Mouse (Mus musculus): ENCODE measurements around the gene Etnppl. TPM values are rescaled to one million over a fixed set of nuclear protein-coding genes. Genes with fewer than 3 reads are reported as not detected.

The Etnppl gene
- total RNA-seq (2014; rRNA removed): not detected in 2 replicates
- polyA plus RNA-seq (2015; fragmentation: Nextera tagmentation; extraction: Ambion mirVana): 0.08 and 0.13 TPM in 2 replicates

GRCm38 (mm10) chr3:130617439-130617898 is at the start of gene Etnppl:
Gene Etnppl (plus strand): TSS chr3:130617448.
- 6% methylated on average over 10 of the region's 10 CpGs for WGBS
- Histone ChIP-seq H3K9ac (replicated peaks; ENCODE audit: low read length) (no peak within 1 kb of the TSS), H3K4me3 (ENCODE audit: low read length) (peak within 1 kb of the TSS; percentile 14; the same call in 1 of the 2 replicates), H3K27ac (no peak within 1 kb of the TSS), H3K27me3 (ENCODE audit: insufficient read depth, low read length) (no peaks in the 10 kb centered on the region), H3K4me2 (ENCODE audit: low read depth, low read length) (peak within 1 kb of the TSS; percentile 49), H3K4me1 (ENCODE audit: insufficient read depth, low read length) (no peaks in the 10 kb centered on the region), H3K9me3 (ENCODE audit: low read length) (no peaks in the 10 kb centered on the region), H3K36me3 (ENCODE audit: insufficient read depth, low read length) (no peaks in the 10 kb centered on the region)
- no peak for TF ChIP-seq CTCF (IDR thresholded peaks at IDR 0.05; ENCODE audit: low read depth)
- 0 out of 2 replicates have a peak, but pooled peaks have one; percentile 35 for ATAC-seq
- DNase-seq (ENCODE audit: low spot score): peak; percentile 8

DNA sequence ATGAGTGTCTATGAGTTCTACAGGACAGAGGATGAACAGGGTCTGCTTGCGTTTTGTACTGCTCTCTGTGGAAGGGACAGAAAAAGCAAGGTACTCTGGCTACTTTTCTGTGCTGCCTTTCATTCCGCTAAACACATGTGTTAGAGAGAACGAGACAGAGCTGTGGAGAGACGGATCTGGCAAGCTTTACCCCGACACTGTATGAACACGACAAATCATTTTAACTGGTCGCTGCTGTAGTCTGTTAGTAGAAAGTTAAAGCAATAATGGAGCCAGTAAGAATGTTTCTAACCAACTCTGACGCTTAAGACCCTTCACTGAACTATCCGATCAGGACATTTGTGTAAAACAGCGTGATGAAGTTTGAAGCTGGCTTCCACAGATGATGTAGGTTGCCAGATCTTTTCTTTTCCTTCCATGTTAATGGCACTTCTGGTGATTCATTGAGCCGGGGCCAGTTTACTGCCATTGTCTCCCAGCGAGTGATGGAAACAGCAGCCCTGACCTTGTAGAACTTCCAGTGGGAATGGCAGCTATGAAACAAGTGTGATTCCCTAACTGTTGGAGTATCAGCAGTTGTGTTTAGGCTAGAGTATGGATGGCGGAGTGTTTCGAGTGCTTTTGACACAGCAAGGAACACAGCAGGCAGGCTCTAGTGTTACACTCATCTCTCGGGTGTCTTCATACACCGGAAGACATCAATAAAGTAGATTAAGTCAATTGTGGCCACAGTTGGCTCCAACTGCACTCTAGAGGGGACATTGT is 48.7 kb upstream of the Etnppl start:
- DNase-seq (ENCODE audit: low spot score) (no peak), ATAC-seq (no peak)
- no peak overlapping the region for H3K27ac ChIP-seq
- H3K9me3 ChIP-seq (ENCODE audit: low read length): no peaks in the 10 kb centered on the region
- WGBS: 78% methylated on average over 16 of the region's 16 CpGs
- no peaks in the 10 kb centered on the region for H3K36me3 ChIP-seq (ENCODE audit: insufficient read depth, low read length)
- no peak for TF ChIP-seq CTCF (IDR thresholded peaks at IDR 0.05; ENCODE audit: low read depth)
- H3K4me1 ChIP-seq (ENCODE audit: insufficient read depth, low read length): no peaks in the 10 kb centered on the region
- H3K4me2 ChIP-seq (ENCODE audit: low read depth, low read length): no peak overlapping the region
- no peak overlapping the region for H3K9ac ChIP-seq (replicated peaks; ENCODE audit: low read length)
- no peak overlapping the region for H3K4me3 ChIP-seq (ENCODE audit: low read length)
- H3K27me3 ChIP-seq (ENCODE audit: insufficient read depth, low read length): no peaks in the 10 kb centered on the region

DNA sequence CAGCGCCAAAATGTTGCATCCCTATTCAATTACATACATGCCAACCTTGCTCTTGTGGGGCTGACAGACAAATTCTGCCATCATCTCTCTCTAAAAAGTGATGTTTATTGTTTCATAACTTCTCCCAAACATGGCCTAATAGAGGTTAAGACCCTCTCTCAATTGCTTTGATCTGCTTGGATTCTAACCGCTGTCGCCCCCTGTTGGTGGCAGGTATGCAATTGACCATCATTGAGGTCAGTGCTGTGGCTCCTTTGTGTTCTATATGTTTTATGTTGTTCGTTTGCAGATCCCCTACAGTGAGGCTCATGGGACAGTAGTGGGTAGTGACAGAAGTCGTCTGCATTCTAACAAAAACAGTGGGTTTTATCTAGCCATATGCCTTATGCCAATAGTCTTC is 44.0 kb upstream of the Etnppl start:
- H3K4me1 ChIP-seq (ENCODE audit: insufficient read depth, low read length): no peaks in the 10 kb centered on the region
- H3K9me3 ChIP-seq (ENCODE audit: low read length): no peaks in the 10 kb centered on the region
- no peak overlapping the region for H3K4me2 ChIP-seq (ENCODE audit: low read depth, low read length)
- TF ChIP-seq CTCF (IDR thresholded peaks at IDR 0.05; ENCODE audit: low read depth): peak; percentile 45
- no peak for DNase-seq (ENCODE audit: low spot score)
- WGBS: 76% methylated on average over 5 of the region's 5 CpGs
- H3K27ac ChIP-seq: no peak overlapping the region
- no peak overlapping the region for H3K9ac ChIP-seq (replicated peaks; ENCODE audit: low read length)
- no peak for ATAC-seq
- no peaks in the 10 kb centered on the region for H3K36me3 ChIP-seq (ENCODE audit: insufficient read depth, low read length)
- no peaks in the 10 kb centered on the region for H3K27me3 ChIP-seq (ENCODE audit: insufficient read depth, low read length)
- H3K4me3 ChIP-seq (ENCODE audit: low read length): no peak overlapping the region

- DNase-seq (ENCODE audit: low spot score) (peak; percentile 74), ATAC-seq (no peak)
- H3K9me3 ChIP-seq (ENCODE audit: low read length): no peaks in the 10 kb centered on the region
- WGBS: 22% methylated on average over 5 of the region's 5 CpGs
- H3K27me3 ChIP-seq (ENCODE audit: insufficient read depth, low read length): no peaks in the 10 kb centered on the region
- TF ChIP-seq CTCF (IDR thresholded peaks at IDR 0.05; ENCODE audit: low read depth): peak; percentile 78
- H3K27ac ChIP-seq: no peak overlapping the region
- no peaks in the 10 kb centered on the region for H3K36me3 ChIP-seq (ENCODE audit: insufficient read depth, low read length)
- no peak overlapping the region for H3K4me3 ChIP-seq (ENCODE audit: low read length)
- no peak overlapping the region for H3K9ac ChIP-seq (replicated peaks; ENCODE audit: low read length)
- H3K4me2 ChIP-seq (ENCODE audit: low read depth, low read length): no peak overlapping the region
- no peaks in the 10 kb centered on the region for H3K4me1 ChIP-seq (ENCODE audit: insufficient read depth, low read length)
Measured at GRCm38 (mm10) chr3:130574652-130575051, 42.6 kb upstream of the Etnppl start.

DNA sequence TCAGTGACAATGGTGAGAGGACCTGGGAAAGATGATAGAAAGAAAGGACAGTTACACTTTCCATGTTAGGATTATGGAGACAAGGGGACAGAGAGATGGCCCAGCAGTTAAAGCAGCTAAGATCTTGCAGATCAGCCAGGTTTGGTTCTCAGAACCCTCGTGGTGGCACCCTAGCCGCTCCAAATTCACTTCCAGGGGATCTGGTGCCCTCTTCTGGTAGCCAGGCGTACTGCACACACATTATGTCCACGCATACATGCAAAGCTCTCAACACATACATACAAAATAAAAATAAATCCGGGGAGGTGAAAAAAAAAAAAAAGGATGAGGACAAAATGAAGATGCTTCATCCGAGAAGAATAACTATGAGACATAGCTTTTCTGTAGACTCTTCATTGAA is 40.6 kb upstream of the Etnppl start:
- no peak for ATAC-seq
- Histone ChIP-seq H3K27me3 (ENCODE audit: insufficient read depth, low read length) (no peaks in the 10 kb centered on the region), H3K9me3 (ENCODE audit: low read length) (no peaks in the 10 kb centered on the region), H3K27ac (no peak overlapping the region), H3K4me2 (ENCODE audit: low read depth, low read length) (no peak overlapping the region), H3K36me3 (ENCODE audit: insufficient read depth, low read length) (no peaks in the 10 kb centered on the region), H3K4me3 (ENCODE audit: low read length) (no peak overlapping the region), H3K9ac (replicated peaks; ENCODE audit: low read length) (no peak overlapping the region), H3K4me1 (ENCODE audit: insufficient read depth, low read length) (no peaks in the 10 kb centered on the region)
- peak; percentile 36 for DNase-seq (ENCODE audit: low spot score)
- 64% methylated on average over 6 of the region's 6 CpGs for WGBS
- peak; percentile 72 for TF ChIP-seq CTCF (IDR thresholded peaks at IDR 0.05; ENCODE audit: low read depth)

DNA sequence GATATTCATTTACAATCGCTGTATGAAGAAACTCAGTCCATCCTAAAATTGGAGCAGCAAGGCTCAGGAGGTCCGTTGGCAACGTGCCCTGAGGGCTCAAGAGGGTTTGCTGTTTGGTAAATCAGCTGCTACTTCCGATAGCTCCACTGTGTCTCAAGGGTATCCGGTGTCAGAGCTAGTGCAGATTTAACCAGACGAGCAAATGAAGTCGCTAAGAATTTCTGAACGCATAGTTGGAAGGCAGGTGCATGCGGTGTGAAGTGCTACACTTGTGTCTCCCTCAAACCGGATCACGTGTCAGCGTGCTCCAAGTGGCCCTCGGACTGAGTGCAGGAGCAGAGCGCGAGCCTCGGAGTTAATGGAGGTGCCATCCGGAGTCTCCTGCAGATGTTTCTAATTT is 37.7 kb upstream of the Etnppl start:
- no peak for TF ChIP-seq CTCF (IDR thresholded peaks at IDR 0.05; ENCODE audit: low read depth)
- Histone ChIP-seq H3K9me3 (ENCODE audit: low read length) (no peaks in the 10 kb centered on the region), H3K4me3 (ENCODE audit: low read length) (no peak overlapping the region), H3K9ac (replicated peaks; ENCODE audit: low read length) (no peak overlapping the region), H3K36me3 (ENCODE audit: insufficient read depth, low read length) (no peaks in the 10 kb centered on the region), H3K27ac (no peak overlapping the region), H3K4me1 (ENCODE audit: insufficient read depth, low read length) (no peaks in the 10 kb centered on the region), H3K27me3 (ENCODE audit: insufficient read depth, low read length) (no peaks in the 10 kb centered on the region), H3K4me2 (ENCODE audit: low read depth, low read length) (no peak overlapping the region)
- ATAC-seq (no peak), DNase-seq (ENCODE audit: low spot score) (peak; percentile 62)
- 63% methylated on average over 17 of the region's 17 CpGs for WGBS

DNA sequence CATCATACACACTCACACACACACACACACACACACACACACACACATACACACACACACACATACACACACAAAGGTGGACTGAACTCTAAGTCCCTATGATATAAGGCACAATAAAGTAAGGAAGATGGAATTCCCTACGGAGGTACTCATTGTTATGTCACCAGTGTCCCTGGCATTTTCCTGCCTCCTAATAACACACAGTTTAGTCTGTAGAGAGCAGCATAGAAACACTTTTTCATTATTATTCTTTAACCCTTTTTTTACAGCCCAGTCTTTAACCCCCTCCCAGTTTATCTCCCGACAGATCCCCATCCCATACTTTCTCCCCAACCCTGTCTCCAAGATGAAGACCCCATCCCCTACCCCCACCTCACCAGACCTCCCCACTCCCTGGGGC is 35.7 kb upstream of the Etnppl start:
- TF ChIP-seq CTCF (IDR thresholded peaks at IDR 0.05; ENCODE audit: low read depth): no peak
- Histone ChIP-seq H3K27ac (no peak overlapping the region), H3K4me3 (ENCODE audit: low read length) (no peak overlapping the region), H3K4me1 (ENCODE audit: insufficient read depth, low read length) (no peaks in the 10 kb centered on the region), H3K36me3 (ENCODE audit: insufficient read depth, low read length) (no peaks in the 10 kb centered on the region), H3K9ac (replicated peaks; ENCODE audit: low read length) (no peak overlapping the region), H3K9me3 (ENCODE audit: low read length) (no peaks in the 10 kb centered on the region), H3K4me2 (ENCODE audit: low read depth, low read length) (no peak overlapping the region), H3K27me3 (ENCODE audit: insufficient read depth, low read length) (no peaks in the 10 kb centered on the region)
- DNase-seq (ENCODE audit: low spot score) (no peak), ATAC-seq (no peak)
- WGBS: 79% methylated on average over 2 of the region's 2 CpGs

Data from hindbrain, postnatal 0 days (tissue).